Mouse (Mus musculus) testis, adult 2 months (tissue): ENCODE results near the gene Kazn. TPM values are rescaled to one million over a fixed set of nuclear protein-coding genes. Genes with fewer than 3 reads are reported as not detected.

Experiments used
- H3K27ac ChIP-seq: fragments of 200-500 bp; 2 replicates; pipeline ENCODE4 v1.5.1; 2012; ENCODE audit warnings: low read depth, low read length; ENCODE audit not compliant: control insufficient read depth, insufficient read depth
- H3K27me3 ChIP-seq: fragments of 200-500 bp; 2 replicates; pipeline ENCODE4 v1.6.1; 2012; ENCODE audit warnings: mild to moderate bottlenecking, low read length, moderate library complexity; ENCODE audit not compliant: control insufficient read depth, insufficient read depth
- H3K36me3 ChIP-seq: fragments of 200-500 bp; 2 replicates; pipeline ENCODE4 v1.6.1; 2012; ENCODE audit warnings: mild to moderate bottlenecking, low read length; ENCODE audit not compliant: control insufficient read depth, insufficient read depth
- H3K4me1 ChIP-seq: fragments of 200-500 bp; 2 replicates; pipeline ENCODE4 v1.6.1; 2012; ENCODE audit warnings: low read length; ENCODE audit not compliant: control insufficient read depth, insufficient read depth
- H3K4me3 ChIP-seq: fragments of 200-500 bp; 2 replicates; pipeline ENCODE4 v1.5.1; 2012; ENCODE audit warnings: low read depth, mild to moderate bottlenecking, low read length, moderate library complexity, mixed read lengths; ENCODE audit not compliant: control insufficient read depth
- CTCF ChIP-seq: fragments of 200-500 bp; IDR thresholded peaks from 2 replicates; pipeline ENCODE4 v1.5.1; 2012; ENCODE audit warnings: low read depth, mild to moderate bottlenecking, inconsistent platforms, low read length, moderate library complexity; ENCODE audit not compliant: control insufficient read depth, insufficient read depth, insufficient replicate concordance
- POLR2A ChIP-seq: fragments of 200-500 bp; IDR thresholded peaks from 2 replicates; pipeline ENCODE4 v1.6.1; 2012; ENCODE audit warnings: low read depth, mild to moderate bottlenecking, inconsistent platforms, low read length, moderate library complexity; ENCODE audit not compliant: control insufficient read depth
- polyA plus RNA-seq: library from polyadenylated mRNA; depleted of rRNA; stranded (reverse); fragments of >200 nt; gene quantifications from 2 replicates; pipeline ENCODE4 v1.2.3, GENCODE M21; 2012

Kazn gene
- polyA plus RNA-seq, 1 experiment: 9.6 TPM

GRCm38 (mm10) chr4:142144096-142144495 lies 95.1 kb downstream of the Kazn start:
- Histone ChIP-seq H3K4me1 (no peaks in the 10 kb centered on the region), H3K4me3 (no peak overlapping the region), H3K36me3 (no peaks in the 10 kb centered on the region), H3K27ac (no peak overlapping the region), H3K27me3 (no peaks in the 10 kb centered on the region)
- no peak for TF ChIP-seq POLR2A
- TF ChIP-seq CTCF: peak; percentile 34; the same call in 1 of the 2 replicates

GRCm38 (mm10) chr4:142143290-142143689 lies 95.9 kb downstream of the Kazn start:
- Histone ChIP-seq H3K4me3 (no peak overlapping the region), H3K27me3 (no peaks in the 10 kb centered on the region), H3K4me1 (no peaks in the 10 kb centered on the region), H3K27ac (no peak overlapping the region), H3K36me3 (no peaks in the 10 kb centered on the region)
- TF ChIP-seq CTCF: no peak
- TF ChIP-seq POLR2A: no peak

GRCm38 (mm10) chr4:142139729-142140128 lies 99.5 kb downstream of the Kazn start:
- Histone ChIP-seq H3K27me3 (no peaks in the 10 kb centered on the region), H3K36me3 (no peaks in the 10 kb centered on the region), H3K4me1 (no peaks in the 10 kb centered on the region), H3K4me3 (no peak overlapping the region), H3K27ac (no peak overlapping the region)
- TF ChIP-seq CTCF: no peak
- no peak for TF ChIP-seq POLR2A

GRCm38 (mm10) chr4:142138356-142139099 lies 100.7 kb downstream of the Kazn start:
- Histone ChIP-seq H3K27me3 (no peaks in the 10 kb centered on the region), H3K4me1 (no peaks in the 10 kb centered on the region), H3K27ac (no peak overlapping the region), H3K4me3 (no peak overlapping the region), H3K36me3 (no peaks in the 10 kb centered on the region)
- no peak for TF ChIP-seq POLR2A
- TF ChIP-seq CTCF: no peak

DNA sequence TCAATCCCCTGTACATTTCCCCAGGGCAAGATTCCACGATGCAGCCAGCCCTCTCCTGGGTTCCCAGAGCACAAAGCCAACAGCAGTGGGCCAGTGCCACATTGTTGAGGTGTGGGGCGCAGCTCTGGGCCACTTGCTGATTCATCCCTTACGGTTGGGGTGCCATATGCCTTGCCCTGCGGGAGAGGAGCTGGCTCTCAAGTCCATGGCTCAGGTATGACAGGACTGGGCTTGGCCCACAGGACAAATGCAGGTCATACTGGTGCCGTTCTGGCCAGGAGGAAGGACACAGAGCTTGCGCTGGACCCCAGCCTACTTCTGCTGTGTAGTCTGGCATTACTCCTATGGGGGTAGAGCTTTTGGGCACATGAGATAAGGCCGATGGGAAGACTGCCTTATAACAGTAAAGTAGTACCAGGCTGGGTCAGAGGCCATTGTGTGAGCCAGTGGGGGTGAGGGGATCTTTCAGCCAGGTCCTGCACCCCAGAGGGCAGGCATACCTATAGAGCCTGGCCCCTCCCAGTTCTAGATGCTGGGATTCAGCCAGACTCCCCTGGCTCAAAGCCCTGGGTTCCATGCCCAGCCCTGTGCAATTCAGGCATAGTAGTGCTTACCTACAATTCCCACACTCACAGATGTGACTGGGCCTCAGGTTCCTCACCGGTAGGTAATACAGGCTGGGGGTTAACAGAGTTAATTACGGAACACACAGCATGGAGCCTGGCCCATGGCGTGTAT lies 102.3 kb downstream of the Kazn start:
- Histone ChIP-seq H3K4me3 (no peak overlapping the region), H3K27me3 (no peaks in the 10 kb centered on the region), H3K27ac (no peak overlapping the region), H3K36me3 (no peaks in the 10 kb centered on the region), H3K4me1 (no peaks in the 10 kb centered on the region)
- TF ChIP-seq CTCF: no peak
- TF ChIP-seq POLR2A: no peak

DNA sequence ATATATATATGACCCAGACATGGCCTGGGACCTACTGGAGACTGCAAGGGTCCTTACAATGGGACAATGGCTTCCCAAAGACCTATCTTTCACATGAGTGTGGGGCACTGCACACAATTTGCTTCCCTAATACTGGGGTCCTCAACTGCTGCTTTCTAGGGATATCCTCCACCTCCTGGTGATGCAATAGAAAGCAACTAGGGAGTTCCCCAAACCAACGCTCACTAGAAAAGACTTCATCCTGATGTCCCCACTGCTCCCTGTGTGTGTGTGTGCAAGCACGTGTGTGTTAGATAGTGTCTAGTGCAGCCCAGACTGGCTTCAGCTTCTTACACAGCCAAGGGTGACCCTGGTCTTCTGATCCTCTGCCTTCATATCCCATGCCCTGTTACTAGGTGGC lies 103.7 kb downstream of the Kazn start:
- H3K36me3 ChIP-seq: no peaks in the 10 kb centered on the region
- no peak for TF ChIP-seq POLR2A
- no peak for TF ChIP-seq CTCF
- H3K27me3 ChIP-seq: no peaks in the 10 kb centered on the region
- H3K27ac ChIP-seq: no peak overlapping the region
- no peaks in the 10 kb centered on the region for H3K4me1 ChIP-seq
- no peak overlapping the region for H3K4me3 ChIP-seq

- no peaks in the 10 kb centered on the region for H3K4me1 ChIP-seq
- H3K4me3 ChIP-seq: no peak overlapping the region
- H3K27ac ChIP-seq: no peak overlapping the region
- H3K27me3 ChIP-seq: no peaks in the 10 kb centered on the region
- no peak for TF ChIP-seq POLR2A
- no peak for TF ChIP-seq CTCF
- no peaks in the 10 kb centered on the region for H3K36me3 ChIP-seq
These were observed 109.0 kb downstream of the Kazn start for GRCm38 (mm10) chr4:142130162-142130561.

- no peak overlapping the region for H3K27ac ChIP-seq
- TF ChIP-seq CTCF (no peak), POLR2A (no peak)
- H3K4me3 ChIP-seq: no peak overlapping the region
- H3K4me1 ChIP-seq: no peaks in the 10 kb centered on the region
- no peaks in the 10 kb centered on the region for H3K36me3 ChIP-seq
- no peaks in the 10 kb centered on the region for H3K27me3 ChIP-seq
These were observed 111.9 kb downstream of the Kazn start for GRCm38 (mm10) chr4:142127275-142127788.
